Mouse (Mus musculus) limb, embryonic 15.5 days (tissue): ENCODE data around the gene Ppp1r3a. TPM values are rescaled to one million over a fixed set of nuclear protein-coding genes. Genes with fewer than 3 reads are reported as not detected.
"Not testable (repeated sequence)": the region's sequence is repeated elsewhere in the genome, so short reads cannot be mapped to it uniquely, and the experiment has no call there.

Experiments
- ATAC-seq: fragments of 200-750 bp; cut with Nextera tagmentation; 2 replicates; pipeline ENCODE4 v1.8.0; 2017; ENCODE audit warnings: low read depth, moderate TSS enrichment; ENCODE audit not compliant: insufficient number of reproducible peaks, low FRiP score, low TSS enrichment
- H3K27ac ChIP-seq: fragments of 300-500 bp; sonication (generic); 2 replicates; pipeline ENCODE4 v1.5.1; 2015; ENCODE audit warnings: moderate library complexity, mild to moderate bottlenecking, inconsistent platforms
- H3K27me3 ChIP-seq: fragments of 300-500 bp; sonication (generic); 2 replicates; pipeline ENCODE4 v1.6.1; 2015; ENCODE audit warnings: inconsistent platforms
- H3K36me3 ChIP-seq: fragments of 300-500 bp; sonication (generic); 2 replicates; pipeline ENCODE4 v1.6.1; 2015; ENCODE audit warnings: inconsistent platforms
- H3K4me1 ChIP-seq: fragments of 300-500 bp; sonication (generic); 2 replicates; pipeline ENCODE4 v1.6.1; 2015; ENCODE audit warnings: inconsistent platforms
- H3K4me2 ChIP-seq: fragments of 300-500 bp; sonication (generic); 2 replicates; pipeline ENCODE4 v1.6.1; 2015; ENCODE audit warnings: mild to moderate bottlenecking, inconsistent platforms
- H3K4me3 ChIP-seq: fragments of 300-500 bp; sonication (generic); 2 replicates; pipeline ENCODE4 v1.5.1; 2015; ENCODE audit warnings: mild to moderate bottlenecking, inconsistent platforms
- H3K9ac ChIP-seq: fragments of 300-500 bp; sonication (generic); 2 replicates; pipeline ENCODE4 v1.6.1; 2015; ENCODE audit warnings: inconsistent platforms
- H3K9me3 ChIP-seq: fragments of 300-500 bp; sonication (generic); 2 replicates; pipeline ENCODE4 v1.6.1; 2016; ENCODE audit warnings: inconsistent platforms
- WGBS: fragments of 180-500 bp; shearing (Covaris S2); methylation state at CpG from one replicate; pipeline ENCODE4 v1.1.7; 2015; 5-methylcytosine and 5-hydroxymethylcytosine counted together
- polyA plus RNA-seq: library from polyadenylated mRNA; unstranded; fragments of >200 nt; fragmentation: Nextera tagmentation; extraction: Ambion mirVana; gene quantifications from 2 replicates; pipeline ENCODE4 v1.2.1, GENCODE M21; 2015

The Ppp1r3a gene
- polyA plus RNA-seq, 1 experiment from 2014 or later: 0.56 TPM

- no peak overlapping the region for H3K4me3 ChIP-seq
- 63% methylated on average over 6 of the region's 6 CpGs for WGBS
- H3K9me3 ChIP-seq: no peaks in the 10 kb centered on the region
- no peak for ATAC-seq
- no peak overlapping the region for H3K27ac ChIP-seq
- H3K36me3 ChIP-seq: no peaks in the 10 kb centered on the region
- H3K27me3 ChIP-seq: no peaks in the 10 kb centered on the region
- no peak overlapping the region for H3K9ac ChIP-seq
- H3K4me2 ChIP-seq: no peak overlapping the region
- no peaks in the 10 kb centered on the region for H3K4me1 ChIP-seq
Measured at GRCm38 (mm10) chr6:14720110-14720771, 34.8 kb downstream of the Ppp1r3a start.

- no peak overlapping the region for H3K4me3 ChIP-seq
- 82% methylated on average over 4 of the region's 4 CpGs for WGBS
- no peak overlapping the region for H3K4me2 ChIP-seq
- no peak overlapping the region for H3K27ac ChIP-seq
- no peaks in the 10 kb centered on the region for H3K9me3 ChIP-seq
- H3K36me3 ChIP-seq: no peaks in the 10 kb centered on the region
- ATAC-seq: no peak
- no peaks in the 10 kb centered on the region for H3K4me1 ChIP-seq
- no peaks in the 10 kb centered on the region for H3K27me3 ChIP-seq
- H3K9ac ChIP-seq: no peak overlapping the region
Measured at GRCm38 (mm10) chr6:14715129-14715989, 39.7 kb downstream of the Ppp1r3a start.

GRCm38 (mm10) chr6:14712146-14712545 is 42.9 kb downstream of the Ppp1r3a start:
- Histone ChIP-seq H3K36me3 (no peaks in the 10 kb centered on the region), H3K27ac (no peak overlapping the region), H3K4me3 (no peak overlapping the region), H3K27me3 (no peaks in the 10 kb centered on the region), H3K4me1 (no peaks in the 10 kb centered on the region), H3K9ac (no peak overlapping the region), H3K9me3 (no peaks in the 10 kb centered on the region), H3K4me2 (no peak overlapping the region)
- ATAC-seq: no peak
- WGBS: 36% methylated on average over 2 of the region's 2 CpGs

GRCm38 (mm10) chr6:14700030-14700429 is 55.0 kb downstream of the Ppp1r3a start:
- ATAC-seq: no peak
- H3K9ac ChIP-seq: no peak overlapping the region
- no peaks in the 10 kb centered on the region for H3K4me1 ChIP-seq
- no peak overlapping the region for H3K4me3 ChIP-seq
- no peak overlapping the region for H3K27ac ChIP-seq
- no peaks in the 10 kb centered on the region for H3K9me3 ChIP-seq
- H3K4me2 ChIP-seq: no peak overlapping the region
- no peaks in the 10 kb centered on the region for H3K36me3 ChIP-seq
- H3K27me3 ChIP-seq: no peaks in the 10 kb centered on the region

- not testable (repeated sequence) for H3K4me1 ChIP-seq, H3K9me3 ChIP-seq, H3K9ac ChIP-seq, H3K4me3 ChIP-seq, H3K27ac ChIP-seq, ATAC-seq, H3K36me3 ChIP-seq, H3K4me2 ChIP-seq, H3K27me3 ChIP-seq
- WGBS: 89% methylated on average over 20 of the region's 20 CpGs
Measured at GRCm38 (mm10) chr6:14679231-14679887, 75.7 kb downstream of the Ppp1r3a start.

- not testable (repeated sequence) for H3K9ac ChIP-seq, H3K36me3 ChIP-seq, H3K4me3 ChIP-seq, H3K9me3 ChIP-seq, H3K4me1 ChIP-seq, H3K27ac ChIP-seq, ATAC-seq, H3K4me2 ChIP-seq, H3K27me3 ChIP-seq
- WGBS: 76% methylated on average over 2 of the region's 2 CpGs
Measured at GRCm38 (mm10) chr6:14668966-14669365, 86.1 kb downstream of the Ppp1r3a start.

GRCm38 (mm10) chr6:14667651-14668050 is 87.4 kb downstream of the Ppp1r3a start:
- H3K36me3 ChIP-seq, H3K9ac ChIP-seq, H3K4me3 ChIP-seq, H3K27me3 ChIP-seq, H3K27ac ChIP-seq, H3K4me1 ChIP-seq, H3K9me3 ChIP-seq, H3K4me2 ChIP-seq, ATAC-seq: not testable (repeated sequence)
- WGBS: 76% methylated on average over 2 of the region's 2 CpGs

Other genes starting within 250 kb of the Ppp1r3a start
- 20.6 and 25.8 TPM in 2 replicates for gene Foxp2, start 146.1 kb upstream of the Ppp1r3a start, polyA plus RNA-seq